Mouse (Mus musculus) heart, postnatal 0 days (tissue): ENCODE measurements around the gene Zfp626.

ENCODE experiments used
- CTCF ChIP-seq: IDR thresholded peaks from 2 replicates; pipeline ENCODE4 v1.5.1; 2016; ENCODE audit warnings: antibody characterized with exemption, control low read depth, low read depth
- EP300 ChIP-seq: IDR thresholded peaks from 2 replicates; pipeline ENCODE4 v1.6.1; 2016; ENCODE audit warnings: antibody characterized with exemption, low read depth

DNA sequence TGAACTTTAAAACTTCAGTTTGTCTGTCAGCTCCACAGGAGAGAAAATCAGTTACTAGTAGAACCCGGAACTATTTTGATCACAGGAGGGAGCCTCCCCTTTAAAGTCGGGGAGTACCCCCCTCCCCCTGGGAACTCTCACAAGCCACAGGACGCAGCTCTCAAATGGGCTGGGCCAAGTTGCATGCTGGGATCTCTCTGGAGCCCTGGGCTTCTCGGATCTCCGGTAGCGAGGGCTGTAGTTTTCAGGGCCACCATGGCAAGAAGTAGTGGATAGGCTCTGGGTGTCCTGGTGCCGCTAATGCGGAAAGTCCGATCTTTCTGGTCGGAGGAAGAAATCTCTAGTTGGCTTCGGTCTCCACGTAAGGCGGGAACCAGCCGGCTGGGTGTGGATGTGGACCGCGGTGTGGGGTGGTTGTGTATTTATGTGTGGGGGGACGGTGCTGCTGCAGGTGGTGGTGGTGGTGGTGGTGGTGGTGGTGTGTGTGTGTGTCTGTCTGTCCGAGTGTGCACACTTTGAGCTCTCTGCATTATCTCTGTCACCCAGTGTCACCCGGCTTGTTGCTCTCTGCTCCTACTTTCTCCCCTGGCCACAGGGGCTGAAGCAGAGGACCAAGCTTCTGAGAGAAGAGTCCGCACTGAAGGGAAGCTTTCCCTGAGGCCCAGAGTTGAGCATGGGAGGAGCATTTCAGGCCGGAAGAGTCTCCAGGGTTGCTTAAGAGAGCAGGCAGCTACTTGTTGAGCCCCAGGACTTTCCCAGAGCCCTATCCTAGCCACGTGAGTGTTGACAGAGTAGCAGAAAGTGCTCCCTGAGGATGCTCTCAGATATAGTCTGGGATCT, 53.6 kb downstream of the Zfp626 start:
- TF ChIP-seq EP300 (no peak), CTCF (no peak)
